Mouse (Mus musculus) layer of hippocampus, postnatal 25 days (tissue): ENCODE results near the gene Hist1h2be. TPM values are rescaled to one million over a fixed set of nuclear protein-coding genes. Genes with fewer than 3 reads are reported as not detected.
"Not testable (repeated sequence)": the region's sequence is repeated elsewhere in the genome, so short reads cannot be mapped to it uniquely, and the experiment has no call there.

ENCODE experiments used
- DNase-seq, 2 experiments: peaks; one replicate each; pipeline ENCODE4 v3.0.0; 2022; ENCODE audit warnings: mixed read lengths in 2 of 2, low spot score in 1 of 2; ENCODE audit errors: extremely low spot score in 1 of 2
- total RNA-seq, 2 experiments: library from RNA; stranded (reverse); gene quantifications; 2 replicates each; pipeline ENCODE4 v1.2.3; 2021

The Hist1h2be gene
- total RNA-seq, 2 experiments from 2014 or later = 7.1 to 8.3 TPM

DNA sequence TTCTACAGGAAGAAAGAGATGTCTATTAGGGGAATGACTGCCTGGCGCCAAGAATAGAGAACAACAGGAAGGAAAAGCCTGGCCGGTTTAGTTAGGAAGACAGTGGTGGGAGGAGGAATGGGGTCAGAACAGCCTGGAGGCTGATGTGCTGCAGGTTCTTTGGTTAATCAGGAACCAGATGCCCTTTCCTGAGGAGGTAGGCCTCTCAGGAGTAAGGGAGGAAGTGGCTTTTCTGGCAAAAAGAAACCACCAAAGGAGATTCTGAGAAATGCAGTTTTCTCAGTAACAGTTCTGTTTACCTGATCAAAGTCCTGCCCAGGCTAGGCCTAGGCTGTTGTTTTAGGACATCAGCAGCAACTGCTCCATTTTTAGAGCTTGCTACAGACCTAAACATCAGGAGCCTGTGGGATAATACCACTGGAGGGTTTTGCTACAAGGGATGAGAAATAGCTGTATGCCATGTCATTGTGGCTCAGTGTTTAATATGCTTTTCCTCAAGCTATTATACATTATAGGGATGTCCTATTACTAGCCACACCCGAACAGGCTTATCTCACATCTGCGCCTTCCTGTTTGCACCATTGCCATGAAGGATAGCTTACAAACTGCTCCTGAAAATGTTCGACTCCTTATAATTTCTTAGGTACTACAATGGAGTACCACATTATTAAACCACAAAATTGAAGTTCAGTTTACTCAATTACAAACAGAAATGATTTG, 27.7 kb downstream of the Hist1h2be start:
- no peak for DNase-seq

DNA sequence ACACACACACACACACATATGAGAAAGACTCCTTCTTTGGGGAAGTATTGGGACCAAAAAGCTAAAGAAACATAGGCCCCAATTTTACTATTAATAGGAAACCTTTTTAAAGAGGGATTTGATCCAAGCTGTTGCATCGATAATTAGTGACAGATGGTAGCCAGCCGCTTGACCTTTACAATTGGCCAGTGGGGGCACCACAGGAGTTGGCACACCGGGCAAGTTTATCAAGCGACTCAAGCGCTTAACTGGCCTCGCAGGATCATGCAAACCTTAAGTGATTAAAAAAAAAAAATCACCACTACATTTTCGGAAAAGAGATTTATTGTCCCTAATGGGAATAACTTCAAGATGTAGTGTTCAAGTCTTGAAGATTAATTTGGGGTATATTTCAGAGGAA, 28.3 kb downstream of the Hist1h2be start:
- no peak for DNase-seq

- DNase-seq = not testable (repeated sequence)
Observed at GRCm38 (mm10) chr13:23591886-23592285, 29.0 kb downstream of the Hist1h2be start.

GRCm38 (mm10) chr13:23591206-23591605, 29.7 kb downstream of the Hist1h2be start:
- no peak for DNase-seq

DNA sequence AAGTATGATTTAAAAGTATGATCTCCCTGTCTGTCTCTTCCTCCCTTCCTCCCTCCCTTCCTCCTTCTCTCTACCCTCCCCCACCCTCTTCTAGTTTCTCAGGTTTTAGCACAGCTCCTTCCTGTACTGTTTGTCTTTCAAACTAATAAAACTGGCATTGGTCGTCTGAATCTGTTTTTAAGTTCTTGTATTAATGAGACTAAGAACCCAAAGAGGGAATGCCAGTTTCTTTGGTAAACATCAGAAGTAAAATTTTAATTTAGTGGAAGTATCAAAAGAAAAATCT, 34.0 kb downstream of the Hist1h2be start:
- DNase-seq = no peak

GRCm38 (mm10) chr13:23586099-23586939, 34.6 kb downstream of the Hist1h2be start:
- no peak for DNase-seq

DNA sequence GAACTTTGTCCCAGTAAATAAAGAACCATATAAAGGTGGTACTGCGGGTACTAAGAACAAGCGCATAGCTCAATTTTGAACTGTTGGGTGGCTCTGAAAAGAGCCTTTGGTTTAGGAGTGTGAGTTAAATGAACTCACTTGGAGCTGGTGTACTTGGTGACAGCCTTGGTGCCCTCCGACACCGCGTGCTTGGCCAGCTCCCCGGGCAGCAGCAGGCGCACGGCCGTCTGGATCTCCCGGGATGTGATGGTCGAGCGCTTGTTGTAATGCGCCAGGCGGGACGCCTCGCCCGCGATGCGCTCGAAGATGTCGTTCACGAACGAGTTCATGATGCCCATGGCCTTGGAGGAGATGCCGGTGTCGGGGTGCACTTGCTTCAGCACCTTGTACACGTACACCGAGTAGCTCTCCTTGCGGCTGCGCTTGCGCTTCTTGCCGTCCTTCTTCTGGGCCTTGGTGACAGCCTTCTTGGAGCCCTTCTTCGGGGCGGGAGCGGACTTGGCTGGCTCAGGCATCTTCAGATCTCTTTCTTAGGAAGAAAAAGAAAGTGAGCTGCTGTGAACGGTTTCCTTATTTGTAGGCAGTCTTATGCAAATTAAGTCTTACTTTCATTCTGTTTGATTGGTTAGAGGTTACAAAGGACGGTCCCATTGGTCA, 35.4 kb downstream of the Hist1h2be start:
- peak; percentile 39 to 42 for DNase-seq

DNA sequence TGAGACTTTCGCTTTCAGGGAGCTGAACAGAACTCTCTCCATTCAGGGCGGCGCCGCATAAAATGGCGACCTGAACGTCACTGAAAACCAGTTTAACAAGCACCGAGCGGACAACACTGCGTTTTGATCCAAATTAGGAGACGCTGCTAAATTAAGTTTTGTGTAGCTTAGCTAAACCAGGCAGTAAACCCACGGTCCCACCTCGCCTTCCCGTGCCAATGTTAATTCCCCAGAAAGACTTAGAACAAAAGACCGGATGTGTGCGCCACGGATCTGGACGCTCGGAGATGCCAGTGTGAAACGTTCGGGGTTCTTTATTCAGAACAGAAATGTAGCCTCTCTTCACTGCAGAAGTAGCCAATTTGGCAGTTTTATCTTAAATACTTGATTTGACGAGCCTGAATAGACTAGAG, 35.9 kb downstream of the Hist1h2be start:
- peak; percentile 54 to 57 for DNase-seq

DNA sequence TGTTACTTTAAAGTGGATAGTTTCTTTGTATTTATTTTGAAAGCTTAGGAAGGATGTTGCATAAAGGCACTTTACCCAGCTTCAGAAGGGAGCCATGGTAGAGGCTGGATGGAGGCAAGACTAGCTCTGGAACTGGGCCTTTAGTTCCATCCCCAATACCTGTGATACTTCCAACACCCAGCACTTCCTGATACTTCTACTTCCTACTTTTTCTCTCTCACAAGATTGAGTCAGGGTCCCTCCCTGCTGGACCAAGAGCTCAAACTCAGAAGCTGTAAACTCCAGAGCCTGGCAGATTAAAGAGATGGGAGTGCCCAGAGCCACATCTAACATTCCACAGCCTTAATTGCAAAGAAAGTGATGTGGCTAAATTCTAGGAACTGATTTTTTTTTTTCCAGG, 36.6 kb downstream of the Hist1h2be start:
- no peak for DNase-seq

GRCm38 (mm10) chr13:23583387-23584068, 37.4 kb downstream of the Hist1h2be start:
- no peak for DNase-seq

- no peak for DNase-seq
Observed at GRCm38 (mm10) chr13:23582219-23583056, 38.5 kb downstream of the Hist1h2be start.

GRCm38 (mm10) chr13:23581408-23582218, 39.3 kb downstream of the Hist1h2be start, which contains the start of gene Hist1h4d:
Gene Hist1h4d, plus strand, starts transcription at chr13:23581598.
- peak; percentile 93 to 97 for DNase-seq

DNA sequence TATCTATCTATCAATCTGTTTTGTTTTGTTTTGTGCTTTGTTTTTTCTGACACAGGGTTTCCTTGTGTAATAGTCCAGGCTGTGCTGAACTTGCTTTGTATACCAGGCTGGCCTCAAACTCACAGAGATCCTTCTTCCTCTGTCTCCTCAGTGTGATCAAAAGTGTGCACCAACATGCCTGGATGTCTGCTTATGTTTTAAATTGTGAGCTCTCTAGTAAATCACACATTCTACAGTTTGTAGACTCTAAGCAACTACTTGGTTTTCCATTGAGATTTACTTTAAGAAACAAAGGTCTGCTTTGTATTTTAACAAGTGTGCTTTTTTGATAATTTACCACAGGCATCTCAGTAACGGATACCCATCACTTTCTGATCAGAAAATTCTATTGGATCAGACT, 43.1 kb downstream of the Hist1h2be start:
- DNase-seq = no peak

GRCm38 (mm10) chr13:23576906-23577639, 43.9 kb downstream of the Hist1h2be start:
- DNase-seq = no peak

- no peak for DNase-seq
Observed at GRCm38 (mm10) chr13:23576351-23576881, 44.5 kb downstream of the Hist1h2be start.

DNA sequence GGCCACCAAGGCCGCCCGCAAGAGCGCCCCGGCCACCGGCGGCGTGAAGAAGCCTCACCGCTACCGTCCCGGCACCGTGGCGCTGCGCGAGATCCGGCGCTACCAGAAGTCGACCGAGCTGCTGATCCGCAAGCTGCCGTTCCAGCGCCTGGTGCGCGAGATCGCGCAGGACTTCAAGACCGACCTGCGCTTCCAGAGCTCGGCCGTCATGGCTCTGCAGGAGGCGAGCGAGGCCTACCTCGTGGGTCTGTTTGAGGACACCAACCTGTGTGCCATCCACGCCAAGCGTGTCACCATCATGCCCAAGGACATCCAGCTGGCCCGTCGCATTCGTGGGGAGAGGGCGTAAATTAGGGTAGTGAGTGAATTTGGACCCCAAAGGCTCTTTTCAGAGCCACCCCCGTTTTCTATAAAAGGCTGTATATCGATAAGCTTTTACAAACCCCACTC, 45.0 kb downstream of the Hist1h2be start:
- DNase-seq = not testable (repeated sequence)

DNA sequence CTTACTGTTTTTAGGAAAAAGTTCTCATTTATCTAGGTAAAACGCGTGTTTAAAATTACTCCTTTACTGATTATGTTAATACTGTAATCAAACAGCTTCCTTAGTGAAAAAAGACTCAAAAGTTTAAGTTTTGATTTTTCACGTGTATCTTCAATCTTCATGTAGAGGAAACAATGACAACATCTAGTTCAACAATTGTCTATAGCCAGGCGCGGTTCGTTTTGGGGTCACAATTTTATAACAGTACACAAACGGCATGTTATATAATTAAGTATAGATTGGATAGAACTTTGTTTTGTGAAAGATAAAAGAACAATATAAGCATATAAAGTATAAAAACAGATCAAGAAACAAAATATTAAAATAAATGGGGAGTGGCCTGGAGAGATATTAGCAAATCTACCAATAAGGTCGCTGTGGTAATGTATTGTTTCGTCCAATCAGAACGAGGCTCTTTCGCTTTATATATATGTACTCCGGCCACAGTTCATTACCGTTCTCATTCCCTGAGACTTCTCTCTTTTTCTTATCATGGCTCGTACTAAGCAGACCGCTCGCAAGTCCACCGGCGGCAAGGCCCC, 45.6 kb downstream of the Hist1h2be start, which contains the start of gene Hist1h3d:
Gene Hist1h3d (plus strand): TSS at position 493 of the 581 bp plus-strand sequence.
- peak in 1 of 2 experiments; percentile 27 for DNase-seq
